Mouse (Mus musculus) stomach, postnatal 0 days (tissue): ENCODE results near the gene Hpcal4.

Experiments used
- CTCF ChIP-seq: IDR thresholded peaks from 2 replicates; pipeline ENCODE4 v1.5.1; 2016; ENCODE audit warnings: antibody characterized with exemption, low read depth, mild to moderate bottlenecking, moderate library complexity
- EP300 ChIP-seq: optimal IDR thresholded peaks from 2 replicates; pipeline ENCODE3; 2016; ENCODE audit warnings: antibody characterized with exemption

DNA sequence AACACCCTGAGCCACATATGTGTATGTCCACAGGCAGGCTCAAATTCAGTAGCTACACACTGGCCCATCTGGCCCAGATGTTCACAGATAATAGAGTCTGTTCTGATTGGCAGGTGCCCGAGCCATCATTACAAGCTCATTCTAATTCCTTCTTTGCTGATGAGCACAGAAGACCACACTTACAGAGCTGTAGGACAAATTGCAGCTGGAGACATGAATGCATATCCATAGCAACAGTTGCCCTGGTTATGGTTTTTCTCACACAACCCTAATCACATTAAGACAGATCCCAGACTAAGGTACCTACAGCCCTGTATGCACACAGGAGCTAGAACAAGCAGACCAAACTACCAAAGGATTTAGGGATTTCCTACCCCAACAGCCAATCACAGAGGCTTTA lies 32.3 kb downstream of the Hpcal4 start:
- TF ChIP-seq EP300 = no peak
- no peak for TF ChIP-seq CTCF
